Mouse (Mus musculus) liver, embryonic 13.5 days (tissue): ENCODE data around the gene Ldlrad3. TPM values are rescaled to one million over a fixed set of nuclear protein-coding genes. Genes with fewer than 3 reads are reported as not detected.

Experiments used
- ATAC-seq: fragments of 200-750 bp; cut with Nextera tagmentation; 2 replicates; pipeline ENCODE4 v1.8.0; 2017; ENCODE audit warnings: low read depth, mild to moderate bottlenecking, moderate number of reproducible peaks, moderate library complexity
- DNase-seq: peaks from one replicate; pipeline ENCODE4 v3.0.0; 2022
- H3K27ac ChIP-seq: fragments of 300-500 bp; sonication (generic); 2 replicates; pipeline ENCODE4 v1.5.1; 2015; ENCODE audit warnings: moderate library complexity, mild to moderate bottlenecking, inconsistent platforms
- H3K27me3 ChIP-seq: fragments of 300-500 bp; sonication (generic); 2 replicates; pipeline ENCODE4 v1.6.1; 2015; ENCODE audit warnings: mild to moderate bottlenecking, inconsistent platforms
- H3K36me3 ChIP-seq: fragments of 300-500 bp; sonication (generic); 2 replicates; pipeline ENCODE4 v1.6.1; 2015; ENCODE audit warnings: mild to moderate bottlenecking, inconsistent platforms
- H3K4me1 ChIP-seq: fragments of 300-500 bp; sonication (generic); replicated peaks from 2 replicates; pipeline ENCODE4 v1.6.1; 2015; ENCODE audit warnings: inconsistent platforms
- H3K4me2 ChIP-seq: fragments of 300-500 bp; sonication (generic); 2 replicates; pipeline ENCODE4 v1.6.1; 2015; ENCODE audit warnings: inconsistent platforms, mild to moderate bottlenecking, moderate library complexity
- H3K4me3 ChIP-seq: fragments of 300-500 bp; sonication (generic); replicated peaks from 2 replicates; pipeline ENCODE4 v1.5.1; 2015; ENCODE audit warnings: mild to moderate bottlenecking, inconsistent platforms
- H3K9ac ChIP-seq: fragments of 300-500 bp; sonication (generic); 2 replicates; pipeline ENCODE4 v1.6.1; 2015; ENCODE audit warnings: mild to moderate bottlenecking, inconsistent platforms
- H3K9me3 ChIP-seq: fragments of 300-500 bp; sonication (generic); replicated peaks from 2 replicates; pipeline ENCODE4 v1.6.1; 2016; ENCODE audit warnings: inconsistent platforms
- whole genome bisulfite sequencing: fragments of 180-500 bp; shearing (Covaris S2); methylation state at CpG from one replicate; pipeline ENCODE4 v1.1.7; 2015; ENCODE audit not compliant: insufficient replicate concordance; 5-methylcytosine and 5-hydroxymethylcytosine counted together
- polyA plus RNA-seq: library from polyadenylated mRNA; unstranded; fragments of >200 nt; fragmentation: Nextera tagmentation; extraction: Ambion mirVana; gene quantifications from 2 replicates; pipeline ENCODE4 v1.2.1, GENCODE M21; 2015

Gene Ldlrad3
- polyA plus RNA-seq, 1 experiment from 2014 or later = 3.8 TPM

- no peak for ATAC-seq
- no peak for DNase-seq
These were observed 202.2 kb downstream of the Ldlrad3 start for GRCm38 (mm10) chr2:101983853-101984543.

GRCm38 (mm10) chr2:101983082-101983852 is 202.9 kb downstream of the Ldlrad3 start:
- ATAC-seq (no peak), DNase-seq (no peak)
- WGBS = 67% methylated on average over 15 of the region's 15 CpGs
- Histone ChIP-seq H3K36me3 (no peaks in the 10 kb centered on the region), H3K27ac (no peak overlapping the region), H3K4me3 (no peak overlapping the region), H3K9ac (no peak overlapping the region), H3K4me1 (0 out of 2 replicates have a peak, but pooled peaks cover 4% of the 10 kb centered on the region), H3K27me3 (no peaks in the 10 kb centered on the region), H3K4me2 (no peak overlapping the region), H3K9me3 (no peaks in the 10 kb centered on the region)

More at GRCm38 (mm10) chr2:101983853-101984543, 202.2 kb downstream of the Ldlrad3 start:
- WGBS = 76% methylated on average over 9 of the region's 9 CpGs
- no peak overlapping the region for H3K27ac ChIP-seq
- no peaks in the 10 kb centered on the region for H3K36me3 ChIP-seq
- no peaks in the 10 kb centered on the region for H3K27me3 ChIP-seq
- H3K4me2 ChIP-seq = no peak overlapping the region
- H3K9me3 ChIP-seq = no peaks in the 10 kb centered on the region
- H3K9ac ChIP-seq = no peak overlapping the region
- no peak overlapping the region for H3K4me3 ChIP-seq
- 0 out of 2 replicates have a peak, but pooled peaks cover 4% of the 10 kb centered on the region for H3K4me1 ChIP-seq

DNA sequence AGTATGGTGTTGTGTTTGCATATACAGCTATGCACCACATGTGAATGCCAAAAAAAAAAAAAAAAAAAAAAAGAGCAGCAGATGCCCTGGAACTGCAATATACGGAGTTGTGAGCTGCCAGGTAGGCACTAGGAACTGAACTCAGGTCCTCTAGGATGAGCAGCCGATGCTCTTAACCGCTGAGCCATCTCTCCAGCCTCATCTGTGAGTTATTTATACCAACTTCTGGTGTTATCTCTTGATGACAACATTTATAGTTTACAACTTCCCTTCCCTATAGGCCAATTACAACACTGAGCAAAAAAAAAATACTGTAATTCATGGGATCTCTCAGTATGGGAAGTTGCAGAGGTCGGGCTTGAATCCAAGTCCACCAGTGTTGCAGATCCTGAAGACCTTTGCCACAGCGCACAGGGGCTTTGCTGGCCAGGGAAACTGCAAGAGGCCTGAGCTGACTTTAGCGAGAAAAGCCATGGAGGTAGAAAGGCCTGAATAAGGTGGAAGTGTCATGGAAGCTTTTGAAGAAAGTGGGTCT is 204.2 kb downstream of the Ldlrad3 start:
- Histone ChIP-seq H3K27ac (no peak overlapping the region), H3K27me3 (no peaks in the 10 kb centered on the region), H3K9ac (no peak overlapping the region), H3K4me1 (0 out of 2 replicates have a peak, but pooled peaks cover 4% of the 10 kb centered on the region), H3K9me3 (no peaks in the 10 kb centered on the region), H3K4me2 (no peak overlapping the region), H3K36me3 (no peaks in the 10 kb centered on the region), H3K4me3 (no peak overlapping the region)
- DNase-seq = no peak
- no peak for ATAC-seq
- WGBS = 70% methylated on average over 6 of the region's 6 CpGs

- H3K27ac ChIP-seq = no peak overlapping the region
- H3K27me3 ChIP-seq = no peaks in the 10 kb centered on the region
- 0 out of 2 replicates have a peak, but pooled peaks cover 4% of the 10 kb centered on the region for H3K4me1 ChIP-seq
- no peaks in the 10 kb centered on the region for H3K9me3 ChIP-seq
- H3K9ac ChIP-seq = no peak overlapping the region
- no peak for DNase-seq
- WGBS = 66% methylated on average over 2 of the region's 2 CpGs
- no peak overlapping the region for H3K4me2 ChIP-seq
- ATAC-seq = no peak
- no peaks in the 10 kb centered on the region for H3K36me3 ChIP-seq
- H3K4me3 ChIP-seq = no peak overlapping the region
These were observed 205.0 kb downstream of the Ldlrad3 start for GRCm38 (mm10) chr2:101981211-101981610.

- no peak for ATAC-seq
- Histone ChIP-seq H3K9ac (no peak overlapping the region), H3K4me1 (0 out of 2 replicates have a peak, but pooled peaks cover 4% of the 10 kb centered on the region), H3K9me3 (no peaks in the 10 kb centered on the region), H3K4me2 (no peak overlapping the region), H3K4me3 (no peak overlapping the region), H3K27me3 (no peaks in the 10 kb centered on the region), H3K27ac (no peak overlapping the region), H3K36me3 (no peaks in the 10 kb centered on the region)
- 84% methylated on average over 8 of the region's 8 CpGs for WGBS
- DNase-seq = no peak
These were observed 205.7 kb downstream of the Ldlrad3 start for GRCm38 (mm10) chr2:101980456-101980947.

GRCm38 (mm10) chr2:101978534-101979525 is 207.4 kb downstream of the Ldlrad3 start:
- no peak overlapping the region for H3K4me3 ChIP-seq
- ATAC-seq (no peak), DNase-seq (no peak)
- no peak overlapping the region for H3K4me2 ChIP-seq
- H3K9me3 ChIP-seq = no peaks in the 10 kb centered on the region
- H3K27me3 ChIP-seq = no peaks in the 10 kb centered on the region
- WGBS = 61% methylated on average over 21 of the region's 21 CpGs
- H3K4me1 ChIP-seq = 0 out of 2 replicates have a peak, but pooled peaks cover 4% of the 10 kb centered on the region
- H3K27ac ChIP-seq = no peak overlapping the region
- H3K36me3 ChIP-seq = no peaks in the 10 kb centered on the region
- no peak overlapping the region for H3K9ac ChIP-seq

GRCm38 (mm10) chr2:101976399-101977064 is 209.7 kb downstream of the Ldlrad3 start:
- no peak overlapping the region for H3K27ac ChIP-seq
- no peak overlapping the region for H3K4me2 ChIP-seq
- no peak overlapping the region for H3K4me3 ChIP-seq
- H3K36me3 ChIP-seq = no peaks in the 10 kb centered on the region
- no peaks in the 10 kb centered on the region for H3K4me1 ChIP-seq
- 75% methylated on average over 7 of the region's 7 CpGs for WGBS
- ATAC-seq (no peak), DNase-seq (no peak)
- H3K27me3 ChIP-seq = no peaks in the 10 kb centered on the region
- no peak overlapping the region for H3K9ac ChIP-seq
- H3K9me3 ChIP-seq = no peaks in the 10 kb centered on the region

DNA sequence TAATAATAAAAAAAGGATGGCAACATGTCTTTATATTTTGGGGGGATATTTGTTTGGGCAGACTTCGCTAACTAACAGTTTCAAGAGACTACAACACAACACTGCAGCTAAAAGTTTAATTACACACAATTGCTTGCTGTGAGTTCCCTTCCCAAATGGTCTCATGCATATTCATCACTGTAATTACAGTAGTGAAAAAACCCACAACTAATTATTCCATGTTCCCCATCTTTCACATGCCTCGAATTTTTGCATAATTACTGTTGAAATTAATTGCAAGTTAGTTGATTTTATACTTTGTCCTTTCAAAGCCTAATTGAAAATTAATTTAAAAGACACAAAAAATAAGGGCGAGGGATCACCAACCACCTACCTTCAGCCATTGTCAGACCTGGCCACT is 212.4 kb downstream of the Ldlrad3 start:
- H3K4me2 ChIP-seq = no peak overlapping the region
- ATAC-seq (no peak), DNase-seq (no peak)
- H3K27ac ChIP-seq = no peak overlapping the region
- 0 out of 2 replicates have a peak, but pooled peaks cover 3% of the 10 kb centered on the region for H3K4me1 ChIP-seq
- H3K27me3 ChIP-seq = no peaks in the 10 kb centered on the region
- no peak overlapping the region for H3K9ac ChIP-seq
- no peak overlapping the region for H3K4me3 ChIP-seq
- WGBS = 49% methylated on average over 3 of the region's 3 CpGs
- no peaks in the 10 kb centered on the region for H3K36me3 ChIP-seq
- H3K9me3 ChIP-seq = no peaks in the 10 kb centered on the region

- WGBS = 51% methylated on average over 4 of the region's 4 CpGs
- Histone ChIP-seq H3K9ac (no peak overlapping the region), H3K27ac (peak overlapping the region; percentile 48), H3K4me3 (no peak overlapping the region), H3K27me3 (no peaks in the 10 kb centered on the region), H3K9me3 (no peaks in the 10 kb centered on the region), H3K4me1 (peaks cover 14% of the 10 kb centered on the region; the same call in 1 of the 2 replicates), H3K4me2 (no peak overlapping the region), H3K36me3 (no peaks in the 10 kb centered on the region)
- ATAC-seq = peak; percentile 57
- DNase-seq = no peak
These were observed 218.6 kb downstream of the Ldlrad3 start for GRCm38 (mm10) chr2:101967601-101968000.

- Histone ChIP-seq H3K9ac (no peak overlapping the region), H3K27me3 (no peaks in the 10 kb centered on the region), H3K4me1 (peaks cover 14% of the 10 kb centered on the region; the same call in 1 of the 2 replicates), H3K4me2 (no peak overlapping the region), H3K9me3 (no peaks in the 10 kb centered on the region), H3K4me3 (no peak overlapping the region), H3K27ac (peak overlapping the region; percentile 48), H3K36me3 (no peaks in the 10 kb centered on the region)
- ATAC-seq (no peak), DNase-seq (no peak)
- 61% methylated on average over 7 of the region's 7 CpGs for WGBS
These were observed 219.0 kb downstream of the Ldlrad3 start for GRCm38 (mm10) chr2:101967152-101967551.
